8 mouse cellular contexts compared by ENCODE assay signal in genomic region chr12:69458170-69458841, GRCm38 (mm10).
DNase-seq lines count a peak whose midpoint lies in the region; ATAC-seq and TF ChIP-seq lines count a peak whose summit lies in the region.

No protein-coding gene starts in this region.

- no peak for TF ChIP-seq POLR2A in thymus, adult 2 months (IDR thresholded peaks at IDR 0.05; ENCODE audit: control insufficient read depth, extremely low read depth, insufficient read depth, low read length, poor library complexity)

- no peak overlapping the region for H3K4me3 ChIP-seq in hindbrain, embryonic 16.5 days (ENCODE audit: low read length)
- no peak overlapping the region for H3K4me3 ChIP-seq in hindbrain, embryonic 11.5 days (ENCODE audit: low read depth, low read length)
- no peak overlapping the region for H3K4me3 ChIP-seq in forebrain, postnatal 0 days (ENCODE audit: low read depth, low read length)
- 0 out of 2 replicates have a peak overlapping the region, but pooled peaks have one; percentile 8 for H3K4me3 ChIP-seq in thymus, adult 2 months (ENCODE audit: control insufficient read depth, insufficient read depth, low read length)

- no peaks in the 10 kb centered on the region for H3K36me3 ChIP-seq in hindbrain, embryonic 16.5 days (ENCODE audit: control insufficient read depth, insufficient read depth, low read length)
- no peaks in the 10 kb centered on the region for H3K36me3 ChIP-seq in hindbrain, embryonic 11.5 days (ENCODE audit: control insufficient read depth, insufficient read depth, low read length)
- no peaks in the 10 kb centered on the region for H3K36me3 ChIP-seq in forebrain, postnatal 0 days (ENCODE audit: insufficient read depth)
- H3K36me3 ChIP-seq in thymus, adult 2 months (ENCODE audit: control insufficient read depth, insufficient read depth, low read length) = no peaks in the 10 kb centered on the region

- H3K4me1 ChIP-seq in hindbrain, embryonic 16.5 days (ENCODE audit: control insufficient read depth, insufficient read depth, low read depth, low read length) = peaks cover 11% of the 10 kb centered on the region
- H3K4me1 ChIP-seq in hindbrain, embryonic 11.5 days (replicated peaks; ENCODE audit: control insufficient read depth, insufficient read depth, low read length) = no peaks in the 10 kb centered on the region; the same call in none of the 2 replicates
- H3K4me1 ChIP-seq in forebrain, postnatal 0 days (ENCODE audit: insufficient read depth) = peaks cover 13% of the 10 kb centered on the region; the same call in 1 of the 2 replicates
- peaks cover 39% of the 10 kb centered on the region for H3K4me1 ChIP-seq in thymus, adult 2 months (replicated peaks; ENCODE audit: control insufficient read depth, insufficient read depth, low read length)

- WGBS in hindbrain, embryonic 16.5 days = 54% methylated on average over 14 of the region's 14 CpGs
- 78% methylated on average over 14 of the region's 14 CpGs for WGBS in hindbrain, embryonic 11.5 days
- WGBS in forebrain, postnatal 0 days = 56% methylated on average over 14 of the region's 14 CpGs
- WGBS in thymus, adult 2 months = 3% methylated on average over 14 of the region's 14 CpGs

- H3K27me3 ChIP-seq in hindbrain, embryonic 16.5 days (replicated peaks; ENCODE audit: control insufficient read depth, insufficient read depth, low read length) = no peaks in the 10 kb centered on the region
- H3K27me3 ChIP-seq in hindbrain, embryonic 11.5 days (ENCODE audit: control insufficient read depth, insufficient read depth, low read length) = no peaks in the 10 kb centered on the region
- no peaks in the 10 kb centered on the region for H3K27me3 ChIP-seq in forebrain, postnatal 0 days (ENCODE audit: insufficient read depth, low read length)
- H3K27me3 ChIP-seq in thymus, adult 2 months (ENCODE audit: control insufficient read depth, insufficient read depth, low read length) = no peaks in the 10 kb centered on the region

- no peak for ATAC-seq in hindbrain, embryonic 16.5 days
- no peak for ATAC-seq in hindbrain, embryonic 11.5 days (ENCODE audit: low FRiP score)
- ATAC-seq in forebrain, postnatal 0 days = peak; percentile 18; the same call in 1 of the 2 replicates

- H3K27ac ChIP-seq in hindbrain, embryonic 16.5 days (ENCODE audit: low read depth, low read length) = peak overlapping the region; percentile 1; the same call in 1 of the 2 replicates
- H3K27ac ChIP-seq in hindbrain, embryonic 11.5 days (ENCODE audit: low read depth, low read length) = no peak overlapping the region
- H3K27ac ChIP-seq in forebrain, postnatal 0 days (ENCODE audit: low read depth, low read length) = peak overlapping the region; percentile 40; the same call in 1 of the 2 replicates
- peak overlapping the region; percentile 95 for H3K27ac ChIP-seq in thymus, adult 2 months (ENCODE audit: control insufficient read depth, insufficient read depth, low read length)

- no peak overlapping the region for H3K9ac ChIP-seq in hindbrain, embryonic 16.5 days (ENCODE audit: low read depth, low read length)
- no peak overlapping the region for H3K9ac ChIP-seq in hindbrain, embryonic 11.5 days (ENCODE audit: low read depth, low read length)
- no peak overlapping the region for H3K9ac ChIP-seq in forebrain, postnatal 0 days

- H3K4me2 ChIP-seq in hindbrain, embryonic 16.5 days (ENCODE audit: low read length) = no peak overlapping the region
- no peak overlapping the region for H3K4me2 ChIP-seq in hindbrain, embryonic 11.5 days (replicated peaks; ENCODE audit: low read depth, low read length)
- no peak overlapping the region for H3K4me2 ChIP-seq in forebrain, postnatal 0 days (ENCODE audit: low read depth)

- H3K9me3 ChIP-seq in hindbrain, embryonic 16.5 days (ENCODE audit: control insufficient read depth, low read length) = no peaks in the 10 kb centered on the region
- no peaks in the 10 kb centered on the region for H3K9me3 ChIP-seq in hindbrain, embryonic 11.5 days (ENCODE audit: control insufficient read depth, low read length)
- no peaks in the 10 kb centered on the region for H3K9me3 ChIP-seq in forebrain, postnatal 0 days (ENCODE audit: low read length)

- TF ChIP-seq CTCF in forebrain, postnatal 0 days (IDR thresholded peaks at IDR 0.05; ENCODE audit: low read depth) = no peak
- TF ChIP-seq CTCF in thymus, adult 2 months (IDR thresholded peaks at IDR 0.05; ENCODE audit: borderline replicate concordance, control insufficient read depth, extremely low read depth, insufficient read depth, low read length, poor library complexity) = no peak

- DNase-seq in hindbrain, embryonic 11.5 days (ENCODE audit: low spot score) = no peak
- peak; percentile 90 for DNase-seq in 3T3-L1 (ENCODE audit: low read depth, low spot score)
- DNase-seq in Muller cell, postnatal 12 days (ENCODE audit: inconsistent ontology term) = peak; percentile 74
- DNase-seq in forebrain, postnatal 0 days = no peak
- peak; percentile 70 to 78 for DNase-seq in lung, adult 18-20 months
- peak; percentile 59 for DNase-seq in thymus, adult 2 months
- no peak for DNase-seq in spleen, adult 18-20 months

Comparison
In these comparisons a context has a peak if more than half of its experiments do, and no peak if none do; other contexts are left out.
1. DNase-seq: peak in 3T3-L1 (single experiment), Muller cell, postnatal 12 days (single experiment), lung, adult 18-20 months (2 of 2) and thymus, adult 2 months (single experiment); none in hindbrain, embryonic 11.5 days (single experiment), forebrain, postnatal 0 days (single experiment) and spleen, adult 18-20 months (0 of 2).